Mouse (Mus musculus) lung, postnatal 0 days (tissue): Measurements from ENCODE around the gene Ell2. TPM values are rescaled to one million over a fixed set of nuclear protein-coding genes. Genes with fewer than 3 reads are reported as not detected.

Experiments
- ATAC-seq: fragments of 200-750 bp; cut with Nextera tagmentation; 2 replicates; pipeline ENCODE4 v1.8.0; 2017; ENCODE audit warnings: moderate library complexity
- DNase-seq: peaks from one replicate; pipeline ENCODE4 v3.0.0-alpha.2; 2016; ENCODE audit warnings: low spot score
- H3K27ac ChIP-seq: fragments of 300-500 bp; sonication (generic); 2 replicates; pipeline ENCODE4 v1.5.1; 2014; ENCODE audit warnings: antibody characterized with exemption, mild to moderate bottlenecking, low read length, mixed read lengths
- H3K27me3 ChIP-seq: fragments of 300-500 bp; sonication (generic); replicated peaks from 2 replicates; pipeline ENCODE4 v1.6.1; 2014; ENCODE audit warnings: low read length, mixed read lengths; ENCODE audit not compliant: insufficient read depth
- H3K36me3 ChIP-seq: fragments of 300-500 bp; sonication (generic); 2 replicates; pipeline ENCODE4 v1.6.1; 2014; ENCODE audit warnings: low read length, mixed read lengths; ENCODE audit not compliant: insufficient read depth
- H3K4me1 ChIP-seq: fragments of 300-500 bp; sonication (generic); 2 replicates; pipeline ENCODE4 v1.6.1; 2014; ENCODE audit warnings: antibody characterized with exemption, low read depth, low read length, mixed read lengths; ENCODE audit not compliant: insufficient read depth
- H3K4me2 ChIP-seq: fragments of 300-500 bp; sonication (generic); replicated peaks from 2 replicates; pipeline ENCODE4 v1.6.1; 2014; ENCODE audit warnings: low read depth, mild to moderate bottlenecking, low read length, moderate library complexity, mixed read lengths
- H3K4me3 ChIP-seq: fragments of 300-500 bp; sonication (generic); 2 replicates; pipeline ENCODE4 v1.5.1; 2014; ENCODE audit warnings: low read depth, low read length
- H3K9ac ChIP-seq: fragments of 300-500 bp; sonication (generic); replicated peaks from 2 replicates; pipeline ENCODE4 v1.6.1; 2014; ENCODE audit warnings: low read depth, mild to moderate bottlenecking
- H3K9me3 ChIP-seq: fragments of 300-500 bp; sonication (generic); 2 replicates; pipeline ENCODE4 v1.6.1; 2016; ENCODE audit warnings: low read length, mixed read lengths
- CTCF ChIP-seq: IDR thresholded peaks from 2 replicates; pipeline ENCODE4 v1.5.1; 2016; ENCODE audit warnings: antibody characterized with exemption, mild to moderate bottlenecking
- EP300 ChIP-seq: IDR thresholded peaks from 2 replicates; pipeline ENCODE4 v1.6.1; 2016; ENCODE audit warnings: antibody characterized with exemption, mild to moderate bottlenecking, control low read depth
- WGBS: fragments of 180-500 bp; shearing (Covaris S2); extraction: QIAGEN DNeasy Blood & Tissue Kit; methylation state at CpG from one replicate; pipeline ENCODE4 v1.1.7; 2014; 5-methylcytosine and 5-hydroxymethylcytosine counted together
- polyA plus RNA-seq: library from polyadenylated mRNA; unstranded; fragments of >200 nt; fragmentation: Nextera tagmentation; extraction: Ambion mirVana; gene quantifications from 2 replicates; pipeline ENCODE4 v1.2.1, GENCODE M21; 2015

Gene Ell2
- polyA plus RNA-seq, 1 experiment from 2014 or later: 6.1 TPM

GRCm38 (mm10) chr13:75760859-75761548, 54.4 kb downstream of the Ell2 start:
- no peaks in the 10 kb centered on the region for H3K9me3 ChIP-seq
- no peak overlapping the region for H3K4me3 ChIP-seq
- H3K27me3 ChIP-seq: no peaks in the 10 kb centered on the region
- ATAC-seq (no peak), DNase-seq (no peak)
- H3K4me1 ChIP-seq: no peaks in the 10 kb centered on the region
- WGBS: 92% methylated on average over 4 of the region's 4 CpGs
- no peak overlapping the region for H3K27ac ChIP-seq
- no peak overlapping the region for H3K9ac ChIP-seq
- peaks cover 4% of the 10 kb centered on the region; the same call in 1 of the 2 replicates for H3K36me3 ChIP-seq
- no peak for TF ChIP-seq EP300
- TF ChIP-seq CTCF: no peak
- H3K4me2 ChIP-seq: no peak overlapping the region

- WGBS: 86% methylated on average over 4 of the region's 4 CpGs
These were observed 56.2 kb downstream of the Ell2 start for GRCm38 (mm10) chr13:75762759-75763158.

GRCm38 (mm10) chr13:75763280-75763679, 56.7 kb downstream of the Ell2 start:
- no peak overlapping the region for H3K9ac ChIP-seq
- H3K4me3 ChIP-seq: no peak overlapping the region
- H3K36me3 ChIP-seq: 0 out of 2 replicates have a peak, but pooled peaks cover 4% of the 10 kb centered on the region
- DNase-seq: no peak
- no peak overlapping the region for H3K4me2 ChIP-seq
- no peaks in the 10 kb centered on the region for H3K4me1 ChIP-seq
- TF ChIP-seq EP300 (no peak), CTCF (no peak)
- WGBS: 65% methylated on average over 3 of the region's 3 CpGs
- H3K27ac ChIP-seq: no peak overlapping the region
- ATAC-seq: no peak
- no peaks in the 10 kb centered on the region for H3K27me3 ChIP-seq
- H3K9me3 ChIP-seq: no peaks in the 10 kb centered on the region

More at GRCm38 (mm10) chr13:75762759-75763158, 56.2 kb downstream of the Ell2 start:
- Histone ChIP-seq H3K4me1 (no peaks in the 10 kb centered on the region), H3K36me3 (0 out of 2 replicates have a peak, but pooled peaks cover 4% of the 10 kb centered on the region), H3K27me3 (no peaks in the 10 kb centered on the region), H3K4me2 (no peak overlapping the region), H3K4me3 (no peak overlapping the region), H3K9ac (no peak overlapping the region), H3K9me3 (no peaks in the 10 kb centered on the region), H3K27ac (no peak overlapping the region)
- no peak for DNase-seq
- no peak for TF ChIP-seq EP300
- no peak for TF ChIP-seq CTCF
- ATAC-seq: no peak

DNA sequence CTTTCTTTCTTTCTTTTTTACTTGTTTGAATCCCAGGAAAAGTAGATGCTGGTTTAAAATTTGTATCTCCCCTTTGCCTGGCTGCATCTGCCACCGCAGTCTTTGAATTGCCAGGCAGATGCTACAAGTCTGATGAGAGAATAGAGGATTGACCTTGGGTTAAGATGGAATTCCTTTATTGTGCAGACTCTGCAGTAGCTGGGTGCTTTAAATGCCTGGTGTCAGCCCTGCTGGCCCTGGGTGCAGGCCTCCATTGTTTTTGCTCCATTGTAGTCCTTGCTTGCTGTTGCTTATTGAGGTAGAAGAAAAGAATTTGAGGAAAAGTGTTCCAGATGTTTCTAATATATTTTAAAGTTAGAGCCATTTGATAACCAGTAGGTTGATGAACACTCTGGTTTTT, 59.2 kb downstream of the Ell2 start:
- H3K9me3 ChIP-seq: no peaks in the 10 kb centered on the region
- peaks cover 4% of the 10 kb centered on the region; the same call in 1 of the 2 replicates for H3K36me3 ChIP-seq

GRCm38 (mm10) chr13:75766238-75766637, 59.7 kb downstream of the Ell2 start:
- Histone ChIP-seq H3K9ac (no peak overlapping the region), H3K27me3 (no peaks in the 10 kb centered on the region), H3K4me1 (no peaks in the 10 kb centered on the region), H3K36me3 (peaks cover 4% of the 10 kb centered on the region; the same call in 1 of the 2 replicates), H3K4me3 (no peak overlapping the region), H3K4me2 (no peak overlapping the region), H3K27ac (no peak overlapping the region), H3K9me3 (no peaks in the 10 kb centered on the region)
- WGBS: 76% methylated on average over 5 of the region's 5 CpGs
- DNase-seq: no peak
- ATAC-seq: no peak
- TF ChIP-seq CTCF (no peak), EP300 (no peak)

More for the DNA sequence above, 59.2 kb downstream of the Ell2 start:
- no peak overlapping the region for H3K9ac ChIP-seq
- H3K4me1 ChIP-seq: no peaks in the 10 kb centered on the region
- no peak overlapping the region for H3K4me2 ChIP-seq
- 87% methylated on average over 1 of the region's 1 CpGs for WGBS
- no peak overlapping the region for H3K4me3 ChIP-seq
- H3K27ac ChIP-seq: no peak overlapping the region
- DNase-seq (no peak), ATAC-seq (no peak)
- no peaks in the 10 kb centered on the region for H3K27me3 ChIP-seq
- no peak for TF ChIP-seq EP300
- TF ChIP-seq CTCF: no peak

GRCm38 (mm10) chr13:75766967-75767366, 60.4 kb downstream of the Ell2 start:
- Histone ChIP-seq H3K4me3 (no peak overlapping the region), H3K4me1 (no peaks in the 10 kb centered on the region), H3K27ac (no peak overlapping the region), H3K4me2 (no peak overlapping the region), H3K36me3 (peaks cover 4% of the 10 kb centered on the region; the same call in 1 of the 2 replicates), H3K9ac (no peak overlapping the region), H3K9me3 (no peaks in the 10 kb centered on the region), H3K27me3 (no peaks in the 10 kb centered on the region)
- 77% methylated on average over 2 of the region's 2 CpGs for WGBS
- no peak for DNase-seq
- ATAC-seq: no peak
- no peak for TF ChIP-seq EP300
- TF ChIP-seq CTCF: no peak
